Mouse (Mus musculus): ENCODE results near the gene G430095P16Rik.

The G430095P16Rik gene

DNA sequence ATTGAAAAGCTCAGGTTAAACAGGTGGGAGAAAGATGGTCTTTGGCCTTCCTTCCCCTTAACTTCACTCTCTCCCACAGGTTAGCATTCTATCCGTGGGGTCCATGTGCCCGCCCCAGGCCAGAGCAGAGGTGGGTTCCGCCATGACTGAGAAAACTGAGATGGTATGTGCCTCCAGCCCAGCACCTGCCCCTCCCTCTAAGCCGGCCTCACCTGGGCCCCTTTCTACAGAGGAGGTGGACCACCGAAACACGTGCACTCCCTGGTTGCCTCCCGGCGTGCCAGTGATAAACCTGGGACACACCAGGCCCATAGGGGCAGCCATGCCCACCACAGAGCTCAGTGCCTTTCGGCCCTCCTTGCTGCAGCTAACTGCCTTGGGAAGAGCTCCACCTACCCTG, 20.2 kb upstream of the G430095P16Rik start:
- in situ Hi-C loops (cut with MboI; ENCODE audit: unreplicated experiment in 2 of 2): loop anchor here in 1 of 2 experiments (5.0 to 10.0 kb wide), 3 partner anchors 40 to 498 kb away; partner anchors contain the start of genes Ier2 and Junb

DNA sequence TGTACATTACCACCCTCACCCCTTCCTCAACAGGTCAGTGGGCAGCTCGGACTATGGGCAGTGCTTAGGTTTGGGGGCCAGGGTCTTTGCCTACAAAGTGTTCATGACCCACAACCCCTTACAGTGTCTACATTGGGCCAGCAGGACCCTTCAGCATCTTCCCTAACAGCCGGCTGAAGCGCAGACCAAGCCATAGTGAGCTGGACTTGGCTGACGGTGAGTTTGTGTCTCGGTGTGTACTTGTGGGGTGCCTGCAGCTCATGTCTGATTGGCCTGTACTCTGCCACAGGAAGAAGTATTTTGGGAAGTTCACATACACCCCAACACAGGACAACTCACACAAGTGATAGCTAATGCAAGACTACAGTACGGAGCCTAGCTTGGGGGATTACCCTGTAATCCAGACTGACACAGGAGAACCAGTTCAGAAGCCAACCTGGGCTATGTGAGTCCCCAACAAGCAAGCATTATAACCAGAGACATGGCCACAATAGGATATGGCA, 19.8 kb upstream of the G430095P16Rik start:
- in situ Hi-C loops (cut with MboI; ENCODE audit: unreplicated experiment in 2 of 2): loop anchor here in 1 of 2 experiments (5.0 to 10.0 kb wide), 3 partner anchors 41 to 498 kb away; partner anchors contain the start of genes Ier2 and Junb

DNA sequence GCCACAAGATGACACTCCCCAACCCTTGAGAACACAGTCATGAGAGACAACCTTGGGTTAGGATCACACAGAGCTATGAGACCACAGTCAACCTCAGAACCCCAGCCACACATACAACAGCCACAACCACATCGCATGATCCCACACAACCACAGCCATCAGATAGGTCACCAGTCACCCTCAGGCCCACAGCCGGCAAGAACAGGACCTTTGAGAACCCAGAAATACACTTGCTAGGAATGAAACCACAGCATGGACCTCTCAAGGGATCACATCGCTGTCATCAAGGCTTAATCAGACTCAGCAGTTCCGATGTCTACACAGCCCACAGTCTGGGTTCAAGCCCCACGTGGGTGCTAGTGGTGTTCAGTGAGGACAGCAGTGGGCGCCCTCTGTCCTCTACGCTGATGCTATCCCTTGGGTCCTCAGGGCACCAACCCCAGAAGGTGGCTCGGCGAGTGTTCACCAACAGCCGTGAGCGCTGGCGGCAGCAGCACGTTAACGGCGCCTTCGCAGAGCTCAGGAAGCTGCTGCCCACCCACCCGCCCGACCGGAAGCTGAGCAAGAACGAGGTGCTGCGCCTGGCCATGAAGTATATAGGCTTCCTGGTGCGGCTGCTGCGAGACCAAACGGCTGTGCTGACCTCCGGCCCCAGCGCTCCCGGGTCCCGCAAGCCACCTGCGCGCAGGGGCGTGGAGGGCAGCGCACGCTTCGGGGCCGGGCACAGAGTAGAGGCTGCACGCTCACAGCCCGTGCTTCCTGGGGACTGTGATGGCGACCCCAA, 19.1 kb upstream of the G430095P16Rik start:
- in situ Hi-C loops (cut with MboI; ENCODE audit: unreplicated experiment in 2 of 2): loop anchor here in 1 of 2 experiments (5.0 to 10.0 kb wide), 3 partner anchors 41 to 499 kb away; partner anchors contain the start of genes Ier2 and Junb

DNA sequence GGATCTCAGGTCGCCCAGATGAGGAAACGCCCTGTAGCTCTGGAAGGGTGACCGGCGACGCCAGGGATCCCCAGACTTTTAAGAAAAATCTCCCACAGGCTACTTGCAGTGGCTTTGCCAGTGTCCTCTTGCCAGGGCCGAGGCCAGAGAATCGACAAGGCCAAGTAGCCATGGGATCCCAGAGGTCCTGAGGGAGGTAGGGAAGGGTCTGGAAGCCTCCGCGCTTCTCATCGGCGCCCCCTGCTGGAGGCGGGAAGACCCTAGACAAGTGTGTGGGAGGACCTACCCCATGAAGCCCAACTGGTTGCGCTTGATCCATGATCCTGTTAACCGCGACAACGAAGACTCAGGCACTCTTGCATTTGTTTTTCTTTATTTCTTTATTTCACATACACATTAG, 18.5 kb upstream of the G430095P16Rik start:
- in situ Hi-C loops (cut with MboI; ENCODE audit: unreplicated experiment in 2 of 2): loop anchor here in 1 of 2 experiments (5.0 to 10.0 kb wide), 3 partner anchors 42 to 500 kb away; partner anchors contain the start of genes Ier2 and Junb

DNA sequence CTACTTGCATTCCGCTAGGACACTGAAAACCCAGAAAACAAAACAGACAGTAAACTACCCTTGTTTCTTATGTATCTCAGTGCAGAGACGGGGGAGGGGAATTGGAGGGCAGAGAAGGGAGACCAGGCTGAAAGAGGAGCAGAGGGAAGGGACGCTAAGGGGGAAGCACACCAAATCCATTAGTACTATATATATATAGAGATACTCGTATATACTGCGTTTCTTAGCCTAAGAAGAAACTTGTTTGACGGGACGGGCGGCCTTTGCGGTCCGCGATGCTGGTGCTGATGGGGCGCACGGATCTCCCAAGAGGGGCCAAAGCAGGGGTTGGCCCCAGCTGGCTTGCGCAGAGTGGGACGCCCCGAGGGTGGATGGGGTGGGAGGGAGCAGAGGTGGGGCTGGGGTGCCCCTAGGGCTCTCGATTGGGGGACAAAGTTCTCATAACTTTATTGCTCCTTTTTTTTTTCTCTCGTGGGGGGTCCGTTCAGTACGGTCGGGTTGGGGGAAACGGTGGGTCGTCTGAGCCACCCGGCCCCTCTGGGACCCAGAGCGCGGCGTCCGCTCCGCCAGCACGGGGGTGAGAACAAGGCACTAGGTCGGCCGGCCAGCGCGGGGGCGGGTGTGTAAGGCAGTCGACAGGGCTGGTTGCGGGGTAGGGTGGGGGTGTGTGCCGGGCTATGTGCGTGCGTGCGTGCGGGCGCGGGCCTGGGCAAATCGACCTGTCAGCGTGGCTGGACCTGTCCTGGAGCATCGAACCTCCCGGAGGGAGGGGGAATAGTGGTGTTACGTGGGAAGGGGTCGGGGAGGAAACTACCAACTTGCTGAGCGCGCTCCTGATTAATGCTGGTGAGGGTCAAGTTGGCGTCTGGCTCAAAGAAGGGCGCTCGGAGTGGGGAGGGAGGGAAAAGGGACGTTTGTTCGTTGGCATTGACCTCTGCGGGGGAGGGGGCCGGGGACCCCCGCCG, 17.7 kb upstream of the G430095P16Rik start:
- in situ Hi-C loops (cut with MboI; ENCODE audit: unreplicated experiment in 2 of 2): loop anchor here in 1 of 2 experiments (5.0 to 10.0 kb wide), 3 partner anchors 43 to 500 kb away; partner anchors contain the start of genes Ier2 and Junb

DNA sequence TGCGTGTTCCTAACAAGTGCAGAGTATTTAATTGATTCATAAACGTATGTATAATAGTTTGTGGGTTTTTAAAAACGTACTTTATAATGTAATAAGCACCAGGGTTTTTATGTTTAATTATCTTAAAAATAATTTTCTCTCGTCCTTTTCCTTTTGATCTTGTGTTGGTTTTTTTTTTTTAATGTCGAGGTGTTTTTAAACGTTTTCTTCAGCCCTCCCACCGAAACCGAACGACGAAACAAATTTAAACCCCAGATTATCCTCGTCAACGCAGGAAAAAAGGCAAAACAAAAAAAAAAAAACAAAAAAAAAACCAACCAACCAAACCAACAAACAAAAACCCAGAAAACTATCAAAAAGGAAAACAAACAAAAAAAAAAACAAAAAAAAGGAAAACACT, 16.8 kb upstream of the G430095P16Rik start:
- in situ Hi-C loops (cut with MboI; ENCODE audit: unreplicated experiment in 2 of 2): loop anchor here in 1 of 2 experiments (10.0 kb wide), 1 partner anchor 501 kb away; no protein-coding TSS in a partner anchor

DNA sequence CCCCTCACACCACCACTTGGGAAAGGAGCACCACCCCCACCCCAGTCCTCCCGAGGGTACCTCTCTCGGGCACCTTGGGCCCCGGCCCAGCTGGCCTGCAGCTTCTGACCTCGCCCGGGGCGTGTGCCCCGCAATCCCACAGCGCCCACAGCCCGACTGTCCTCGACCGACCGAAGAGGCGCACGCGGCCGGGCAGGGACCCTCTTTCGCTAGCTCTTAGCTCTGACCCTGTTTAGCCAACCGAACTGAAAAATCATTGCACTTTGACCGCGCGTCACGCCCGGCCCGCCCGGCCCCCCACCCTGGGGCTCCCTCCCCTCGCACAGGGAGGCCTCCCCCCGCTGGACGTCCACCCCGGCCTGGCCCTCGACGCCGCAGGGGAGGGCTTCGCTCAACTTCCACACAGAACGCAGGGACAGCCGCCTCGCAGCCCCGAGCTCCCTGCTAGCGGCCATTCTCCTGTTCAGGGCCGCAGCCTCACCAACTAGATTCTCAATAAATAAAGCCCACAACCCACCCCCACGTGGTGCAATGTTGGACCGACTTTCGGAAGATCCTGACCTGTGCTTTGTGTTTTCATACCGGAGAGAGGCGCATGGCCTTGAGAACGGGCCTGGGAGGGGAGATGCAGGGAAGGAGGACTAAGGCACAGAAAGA, 16.1 kb upstream of the G430095P16Rik start:
- in situ Hi-C loops (cut with MboI; ENCODE audit: unreplicated experiment in 2 of 2): loop anchor here in 1 of 2 experiments (10.0 kb wide), 1 partner anchor 502 kb away; no protein-coding TSS in a partner anchor

DNA sequence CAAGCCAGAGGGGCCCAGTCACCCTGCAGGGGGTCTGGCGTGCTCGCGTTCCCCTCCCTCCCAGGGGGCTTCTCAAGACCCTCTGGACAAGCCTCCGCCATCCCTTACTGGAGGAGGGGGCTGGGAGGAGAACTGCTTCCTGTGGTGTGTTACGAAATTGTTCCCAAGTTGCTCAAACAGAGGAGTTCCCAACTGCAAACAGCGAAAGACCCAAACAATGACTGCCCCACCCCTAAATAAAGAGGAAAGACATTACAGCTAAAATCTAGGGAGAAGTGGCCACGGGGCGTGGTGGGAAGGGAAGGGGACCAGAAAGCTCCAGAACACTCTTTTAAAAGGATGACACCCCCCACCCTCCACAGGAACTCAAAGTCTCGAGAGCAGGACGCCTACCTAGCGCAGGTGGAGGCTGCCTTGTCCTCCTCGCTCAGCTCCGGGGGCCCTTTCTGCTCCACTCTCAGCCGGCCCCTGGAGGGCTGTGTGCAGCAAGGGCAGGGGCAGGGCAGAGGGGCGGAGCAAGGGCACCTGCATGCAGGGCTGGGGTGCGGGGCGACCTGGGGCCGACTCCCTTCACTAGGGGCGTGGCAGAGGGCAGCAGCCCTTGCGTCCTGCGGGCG, 15.4 kb upstream of the G430095P16Rik start:
- in situ Hi-C loops (cut with MboI; ENCODE audit: unreplicated experiment in 2 of 2): loop anchor here in 1 of 2 experiments (10.0 kb wide), 1 partner anchor 503 kb away; no protein-coding TSS in a partner anchor

DNA sequence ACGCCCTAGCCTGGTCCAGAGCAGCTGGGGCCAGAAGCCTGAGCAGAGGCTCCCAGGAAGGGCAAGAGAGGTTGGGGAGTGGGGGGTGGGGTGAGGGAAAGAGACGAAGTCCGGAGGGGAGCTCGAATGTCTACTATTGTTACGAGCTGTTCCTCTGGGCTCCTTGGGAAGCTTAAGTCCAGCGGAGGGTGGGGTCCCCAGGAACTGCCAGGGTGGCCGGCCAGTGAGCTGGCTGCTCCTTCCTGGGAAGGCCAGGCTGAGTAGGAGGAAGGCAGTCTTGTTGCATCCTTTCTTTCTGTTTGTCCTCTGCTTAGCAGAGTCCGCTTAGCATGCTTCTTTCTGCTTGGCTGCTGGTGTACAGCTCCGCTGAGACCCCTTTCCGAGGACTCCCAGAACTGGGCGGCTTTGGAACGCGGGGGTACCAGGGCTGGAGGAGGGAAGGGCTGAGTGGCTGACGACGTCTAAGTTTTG, 14.7 kb upstream of the G430095P16Rik start:
- in situ Hi-C loops (cut with MboI; ENCODE audit: unreplicated experiment in 2 of 2): loop anchor here in 1 of 2 experiments (10.0 kb wide), 1 partner anchor 503 kb away; no protein-coding TSS in a partner anchor

DNA sequence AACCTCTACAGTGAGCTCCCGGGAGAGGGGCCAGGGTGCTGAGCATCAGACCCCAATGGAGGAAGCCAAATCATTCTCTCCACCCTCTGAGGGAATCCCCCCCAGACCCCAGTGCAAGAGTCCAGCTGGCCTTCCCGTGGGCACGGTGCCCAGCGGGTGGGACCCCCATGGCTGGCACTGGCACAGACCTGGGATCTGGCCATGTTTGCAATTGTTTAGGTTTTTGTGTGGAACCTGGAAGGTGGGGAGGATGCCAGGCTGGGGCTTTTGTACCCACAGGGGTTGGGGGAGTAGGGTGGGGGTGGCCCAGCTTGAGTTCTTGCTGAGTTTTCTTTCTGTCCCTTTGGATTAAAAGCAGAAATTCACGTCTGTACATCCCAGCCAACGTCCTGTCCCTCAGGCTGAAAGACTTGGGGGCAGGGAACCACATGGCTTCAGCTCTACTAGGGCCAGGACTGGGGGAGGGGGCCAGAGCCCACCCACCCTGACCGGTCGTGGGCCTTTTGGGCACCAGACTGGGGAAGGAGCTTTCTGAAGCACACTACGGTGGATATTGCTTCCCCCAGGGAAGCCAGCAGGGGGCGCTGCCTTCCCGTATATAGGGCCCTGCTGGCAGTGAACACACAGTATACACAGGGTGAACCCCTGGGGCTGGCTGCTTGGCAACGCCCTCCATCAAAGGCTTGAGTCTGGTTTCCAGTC, 13.9 kb upstream of the G430095P16Rik start:
- in situ Hi-C loops (cut with MboI; ENCODE audit: unreplicated experiment in 2 of 2): loop anchor here in 1 of 2 experiments (10.0 kb wide), 1 partner anchor 504 kb away; no protein-coding TSS in a partner anchor

DNA sequence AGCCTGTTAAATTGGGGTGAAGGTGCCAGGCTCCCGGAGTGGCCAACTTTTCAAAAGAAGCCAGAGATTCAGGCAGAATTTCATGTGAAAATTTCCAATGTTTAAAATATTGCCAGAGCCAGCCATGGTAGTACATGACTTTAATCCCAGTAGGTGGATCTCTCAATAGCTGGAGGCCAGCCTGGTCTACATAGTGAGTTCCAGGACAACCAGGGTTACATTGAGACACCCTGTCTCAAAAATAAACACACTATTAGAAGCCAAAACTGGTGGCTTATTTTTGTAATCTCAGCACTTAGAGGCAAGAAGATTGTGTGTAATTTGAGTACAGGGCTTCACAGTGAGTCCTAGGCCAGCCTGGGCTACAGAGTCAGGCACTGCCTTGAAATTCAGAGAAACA, 12.9 kb upstream of the G430095P16Rik start:
- in situ Hi-C loops (cut with MboI; ENCODE audit: unreplicated experiment in 2 of 2): loop anchor here in 1 of 2 experiments (5.0 to 10.0 kb wide), 4 partner anchors 102 to 505 kb away; partner anchors contain the start of genes Dnase2a and Klf1

DNA sequence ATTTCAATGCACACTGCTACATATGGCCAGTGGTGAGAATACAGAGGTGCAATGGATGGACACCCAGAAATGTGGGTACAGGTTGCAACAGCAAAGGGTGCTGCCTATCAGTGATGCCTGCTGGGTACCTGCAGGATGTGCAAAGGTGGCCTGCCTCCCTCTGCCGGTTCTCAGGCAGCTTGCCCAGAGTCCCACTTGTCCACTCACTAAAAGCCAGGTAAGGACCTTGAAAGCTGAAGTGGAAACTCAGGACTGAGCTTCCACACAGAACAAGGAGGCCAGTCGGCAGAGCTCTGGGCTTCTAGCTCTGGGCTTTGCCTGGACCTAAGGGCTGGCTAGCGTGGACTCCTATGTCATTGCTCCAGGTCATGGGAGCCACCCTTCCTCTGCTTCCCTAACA, 11.5 kb upstream of the G430095P16Rik start:
- in situ Hi-C loops (cut with MboI; ENCODE audit: unreplicated experiment in 2 of 2): loop anchor here in 1 of 2 experiments (5.0 to 10.0 kb wide), 3 partner anchors 101 to 193 kb away; partner anchors contain the start of genes Dnase2a and Klf1

DNA sequence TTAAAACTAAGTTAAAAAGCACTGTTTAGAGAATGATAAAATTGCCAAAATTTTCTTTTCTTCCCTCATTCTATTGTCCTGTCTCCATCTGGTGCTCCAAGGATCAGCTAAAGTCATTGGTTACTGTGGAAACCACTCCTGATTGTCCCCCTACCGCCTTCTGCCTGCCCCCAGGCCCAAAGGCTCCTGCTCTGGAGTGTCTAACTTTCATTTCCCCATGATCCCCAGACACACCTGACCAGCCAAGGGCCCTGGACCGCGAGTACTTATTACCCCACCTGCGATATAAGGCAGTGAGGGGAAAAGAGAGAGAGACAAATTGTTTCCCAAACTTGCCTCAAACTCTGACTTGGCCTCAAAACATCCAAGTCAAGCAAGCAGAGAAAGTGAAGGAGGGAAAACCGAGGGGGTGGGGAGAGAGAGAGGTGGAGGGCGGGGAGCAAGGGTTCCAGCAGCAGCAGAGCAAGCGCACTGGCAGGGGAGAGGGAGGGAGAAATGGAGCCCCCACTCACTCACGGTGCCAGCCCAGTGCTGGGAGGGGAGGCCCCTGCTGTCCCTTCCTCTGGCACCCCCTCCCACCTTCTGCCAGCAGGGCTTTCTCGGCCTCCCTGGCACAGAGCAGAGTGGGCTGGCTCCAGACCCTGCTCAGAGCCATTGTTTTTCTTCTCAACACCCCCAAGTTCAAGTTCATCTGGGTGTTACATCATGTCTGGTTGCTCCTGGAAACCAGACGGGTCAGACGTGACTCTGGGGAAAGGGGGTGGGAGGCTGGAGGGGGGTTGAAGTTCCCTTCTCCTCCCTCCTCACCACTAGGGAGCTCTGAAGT, 10.7 kb upstream of the G430095P16Rik start:
- in situ Hi-C loops (cut with MboI; ENCODE audit: unreplicated experiment in 2 of 2): loop anchor here in 1 of 2 experiments (5.0 to 10.0 kb wide), 3 partner anchors 100 to 193 kb away; partner anchors contain the start of genes Dnase2a and Klf1

DNA sequence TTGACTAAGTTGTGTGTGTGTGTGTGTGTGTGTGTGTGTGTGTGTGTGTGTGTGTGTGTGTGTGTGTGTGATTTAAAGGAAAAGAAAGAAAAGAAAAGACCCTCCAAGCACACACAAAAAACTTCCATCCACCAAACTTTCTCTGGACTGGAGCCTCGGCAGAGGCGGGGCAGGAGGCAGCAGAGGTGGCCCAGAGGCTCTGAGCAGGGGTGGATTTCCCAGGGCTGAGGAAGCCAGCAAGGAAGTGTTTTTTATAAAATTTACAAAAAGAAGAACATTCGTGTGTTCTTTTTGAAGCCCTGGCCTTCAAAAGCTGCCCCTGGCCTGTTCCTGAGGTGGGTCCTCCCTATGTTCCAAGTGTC, 10.1 kb upstream of the G430095P16Rik start:
- in situ Hi-C loops (cut with MboI; ENCODE audit: unreplicated experiment in 2 of 2): loop anchor here in 1 of 2 experiments (5.0 to 10.0 kb wide), 3 partner anchors 100 to 192 kb away; partner anchors contain the start of genes Dnase2a and Klf1

DNA sequence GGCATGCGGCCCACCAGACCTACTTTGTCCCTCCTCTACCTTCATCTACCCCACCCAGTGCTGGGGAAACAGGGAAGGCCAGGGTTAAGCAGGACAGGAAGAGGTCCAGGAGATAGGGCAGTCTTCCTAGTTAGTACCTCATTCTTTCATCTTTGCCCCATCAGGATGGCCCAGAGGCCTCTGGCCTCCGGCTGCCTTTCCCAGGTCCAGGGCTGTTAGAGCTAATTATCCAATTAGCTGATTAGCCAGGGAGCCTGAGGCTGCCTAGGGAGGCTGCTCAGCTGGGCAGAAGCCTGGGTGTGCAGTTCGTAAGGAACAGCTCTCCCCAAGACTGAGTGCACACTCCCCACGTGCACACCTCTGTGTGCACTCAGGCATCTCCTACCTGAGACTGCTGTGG, 9.4 kb upstream of the G430095P16Rik start:
- in situ Hi-C loops (cut with MboI; ENCODE audit: unreplicated experiment in 2 of 2): loop anchor here in 1 of 2 experiments (5.0 to 10.0 kb wide), 3 partner anchors 99 to 191 kb away; partner anchors contain the start of genes Dnase2a and Klf1

DNA sequence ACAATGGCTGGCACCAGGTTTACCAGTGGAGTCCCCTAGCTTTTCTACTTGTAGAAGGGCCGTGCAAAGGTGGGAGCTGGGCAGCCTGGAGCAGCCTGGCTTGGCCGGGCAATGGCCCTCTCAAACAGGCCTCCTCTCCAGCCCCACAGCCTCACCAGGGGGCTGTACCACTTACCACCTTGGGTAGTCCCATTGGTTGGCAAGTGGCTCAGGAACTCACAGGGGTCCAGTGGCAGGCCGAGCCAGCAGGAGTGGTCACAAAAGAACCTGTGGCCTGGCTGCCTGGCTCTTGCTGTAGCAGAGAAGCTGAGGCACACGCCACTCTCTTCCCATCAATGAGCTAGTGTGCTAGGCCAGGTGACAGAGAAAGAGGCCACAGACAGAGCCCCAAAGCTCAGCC, 8.6 kb upstream of the G430095P16Rik start:
- in situ Hi-C loops (cut with MboI; ENCODE audit: unreplicated experiment in 2 of 2): loop anchor here in 1 of 2 experiments (5.0 to 10.0 kb wide), 3 partner anchors 98 to 191 kb away; partner anchors contain the start of genes Dnase2a and Klf1

Measured in v-Abl transformed pro-B cells (cell line).